Mouse (Mus musculus) mouse embryonic stem cell (cell line): ENCODE measurements around the gene Upf3b.
"Not testable (repeated sequence)": the region's sequence is repeated elsewhere in the genome, so short reads cannot be mapped to it uniquely, and the experiment has no call there.

ENCODE experiments used
- in situ Hi-C, 2 experiments: fragments of 300-500 bp; cut with MboI; formaldehyde crosslinking; loops; 1 replicate in 1 of 2; 3 replicates in 1 of 2; pipeline ENCODE4 v1.14.3; 2019 to 2020; ENCODE audit warnings: low sequenced_read_pairs in 2 of 2, low pct_unique_long_range_greater_than_20kb in 1 of 2, mixed read lengths in 1 of 2; ENCODE audit not compliant: unreplicated experiment in 1 of 2

Gene Upf3b

DNA sequence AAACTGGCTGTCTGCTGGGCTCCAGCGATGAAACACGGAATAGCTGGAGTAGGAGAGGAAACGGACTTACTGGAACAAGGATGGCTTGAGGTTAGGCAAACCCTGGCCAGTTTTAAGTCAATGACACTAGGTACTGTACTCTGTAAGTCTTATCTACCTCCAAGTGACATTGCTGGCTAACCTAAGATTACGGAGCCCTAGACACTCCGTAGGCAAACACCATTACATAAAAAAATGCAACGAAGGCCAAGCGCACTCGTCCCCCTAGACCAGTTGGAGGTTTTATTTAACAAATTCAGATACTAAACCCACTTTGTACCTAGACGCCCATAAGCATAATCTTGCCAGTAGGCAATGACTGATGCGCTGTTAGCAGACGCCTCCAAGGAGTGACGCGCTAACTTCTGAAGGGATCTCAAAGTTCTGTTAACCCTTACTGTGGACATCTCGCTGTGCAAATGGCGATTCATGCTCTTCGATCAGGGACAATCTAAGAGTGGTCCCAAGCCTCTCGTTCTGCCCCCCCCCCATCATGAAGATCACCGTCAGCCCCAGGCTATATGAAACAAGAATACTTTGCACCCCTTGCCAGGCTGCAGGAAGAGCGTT, 25.7 kb downstream of the Upf3b start:
- in situ Hi-C loops, result no loop called here

DNA sequence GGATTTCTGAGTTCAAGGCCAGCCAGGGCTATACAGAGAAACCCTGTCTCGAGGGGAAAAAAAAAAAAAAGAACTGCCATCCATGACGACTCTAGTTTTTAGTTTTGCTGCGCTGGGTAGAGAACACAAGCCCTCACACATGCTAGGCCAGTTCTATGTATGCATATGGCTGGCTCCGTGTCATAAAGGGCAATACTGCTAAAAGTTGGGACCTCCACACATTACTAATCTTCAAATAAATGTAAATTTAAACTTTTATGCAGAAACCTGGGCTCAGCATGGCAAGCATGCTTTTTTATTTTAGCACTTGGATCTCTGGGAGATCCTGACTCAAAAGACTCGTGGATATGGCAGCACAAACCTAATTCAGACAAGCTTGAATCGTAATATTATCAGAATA, 28.9 kb downstream of the Upf3b start:
- in situ Hi-C loops, result no loop called here

DNA sequence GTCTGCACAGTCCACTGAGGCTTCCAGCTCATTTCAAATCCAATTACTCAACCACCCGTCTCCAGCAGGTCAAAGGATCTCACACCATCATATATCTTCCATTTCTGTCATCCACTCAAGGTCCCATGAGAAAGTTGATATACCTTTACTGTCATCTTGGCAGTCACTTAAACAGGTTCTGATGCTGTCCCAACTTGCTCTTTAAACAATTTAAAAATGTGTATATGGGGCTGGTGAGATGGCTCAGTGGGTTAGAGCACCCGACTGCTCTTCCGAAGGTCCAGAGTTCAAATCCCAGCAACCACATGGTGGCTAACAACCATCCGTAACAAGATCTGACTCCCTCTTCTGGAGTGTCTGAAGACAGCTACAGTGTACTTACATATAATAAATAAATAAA, 29.8 kb downstream of the Upf3b start:
- in situ Hi-C loops, result not testable (repeated sequence)

DNA sequence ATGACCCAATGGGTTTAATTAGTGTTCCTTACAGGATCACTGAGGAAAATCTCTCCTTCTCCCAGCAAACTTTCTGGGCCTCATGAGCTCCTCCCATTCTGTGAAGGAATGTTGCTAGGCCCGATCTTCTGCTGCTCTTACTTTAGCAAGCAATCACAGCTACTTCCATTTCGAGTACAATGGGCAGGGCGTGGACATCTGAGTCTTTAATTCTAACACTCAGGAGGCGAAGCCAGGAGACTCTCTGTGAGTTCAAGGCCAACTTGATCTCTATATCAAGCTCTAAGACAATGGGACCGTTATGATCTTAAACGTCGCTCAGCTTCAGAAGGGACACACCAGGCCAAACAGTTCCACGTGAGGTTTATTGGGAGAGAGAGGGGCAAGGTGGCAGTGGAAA, 33.5 kb downstream of the Upf3b start:
- in situ Hi-C loops, result no loop called here

DNA sequence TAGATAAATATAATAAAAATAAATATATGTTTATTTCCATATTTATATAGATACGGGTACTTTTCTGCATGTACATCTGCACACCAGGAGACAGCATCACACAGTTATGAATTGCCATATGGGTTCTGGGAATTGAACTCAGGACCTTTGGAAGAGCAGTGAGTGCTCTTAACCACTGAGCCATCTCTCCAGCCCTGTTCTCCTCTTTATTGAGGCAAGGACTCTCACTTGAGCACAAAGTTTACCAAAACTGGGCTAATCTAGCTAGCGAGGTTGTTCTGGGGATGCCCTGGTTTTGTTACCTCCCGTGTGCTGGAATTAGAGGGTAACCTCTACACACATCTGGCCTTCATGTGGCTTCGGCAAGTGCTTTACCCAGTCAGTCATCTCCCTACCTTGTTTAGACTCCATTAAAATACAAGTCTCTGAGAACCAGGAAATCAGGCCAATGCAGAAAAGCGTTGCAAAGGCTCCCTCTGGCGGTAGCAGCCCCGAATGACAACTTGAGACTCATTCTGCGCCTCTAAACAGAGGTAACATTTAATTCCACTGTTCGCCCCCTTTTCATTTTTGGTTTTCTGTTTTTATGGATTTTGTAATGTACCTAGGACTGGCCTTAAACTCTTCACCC, 35.7 kb downstream of the Upf3b start:
- in situ Hi-C loops, result no loop called here

DNA sequence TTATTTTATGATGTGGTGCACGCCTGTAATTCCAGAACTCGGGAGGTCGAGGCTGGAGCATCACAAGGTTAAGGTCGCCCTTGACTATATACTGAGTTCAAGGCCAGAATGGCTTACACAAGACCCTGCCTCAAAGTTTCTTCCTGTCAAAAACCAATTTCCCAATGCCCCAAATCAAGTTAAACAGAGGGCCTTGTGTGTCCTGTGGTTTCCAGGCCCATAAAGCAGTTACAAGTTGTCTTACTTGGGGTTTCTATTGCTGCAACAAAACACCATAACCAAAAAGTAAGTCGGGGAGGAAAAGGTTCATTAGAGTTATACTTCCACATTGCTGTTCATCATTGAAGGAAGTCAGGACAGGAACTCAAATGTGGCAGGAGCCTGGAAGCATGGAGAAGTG, 41.4 kb downstream of the Upf3b start:
- in situ Hi-C loops, result no loop called here

DNA sequence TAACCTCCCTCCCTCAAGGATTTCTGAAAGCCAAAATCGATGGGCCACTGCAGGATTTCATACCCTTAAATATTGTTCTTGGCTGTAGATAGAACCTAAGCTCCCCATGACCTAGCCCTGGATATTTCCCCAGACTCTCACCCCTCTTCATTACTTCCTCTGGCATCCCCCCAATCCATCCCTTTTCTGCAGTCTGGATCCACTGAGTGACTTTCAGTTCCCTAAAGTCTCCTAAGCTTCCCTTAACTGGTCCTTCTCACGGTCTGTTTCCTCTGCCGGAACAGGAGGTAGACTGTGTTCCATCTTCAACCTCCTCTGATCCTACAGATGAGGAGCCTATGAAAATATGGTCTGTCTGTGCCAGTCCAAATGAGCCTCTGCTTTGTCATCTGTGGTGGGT, 42.8 kb downstream of the Upf3b start:
- in situ Hi-C loops, result no loop called here

DNA sequence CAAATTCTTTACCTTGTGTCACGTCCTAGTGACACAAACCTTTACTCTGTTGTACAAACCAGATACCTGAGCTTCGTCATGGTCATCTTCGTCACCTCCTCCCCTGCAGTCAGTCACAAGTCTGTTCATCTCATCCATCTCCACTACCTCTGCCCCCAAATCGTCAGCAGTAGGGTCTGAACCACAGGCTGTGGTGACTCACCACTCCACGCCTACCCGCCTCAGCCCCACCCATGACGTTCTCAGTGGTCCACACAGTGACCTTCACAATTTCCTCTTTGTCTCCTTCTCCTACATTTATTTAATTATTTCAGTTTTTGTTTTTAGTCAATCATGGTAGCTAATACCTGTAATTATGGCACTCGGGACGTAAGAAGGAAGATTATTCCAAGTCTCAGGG, 46.2 kb downstream of the Upf3b start:
- in situ Hi-C loops, result no loop called here

DNA sequence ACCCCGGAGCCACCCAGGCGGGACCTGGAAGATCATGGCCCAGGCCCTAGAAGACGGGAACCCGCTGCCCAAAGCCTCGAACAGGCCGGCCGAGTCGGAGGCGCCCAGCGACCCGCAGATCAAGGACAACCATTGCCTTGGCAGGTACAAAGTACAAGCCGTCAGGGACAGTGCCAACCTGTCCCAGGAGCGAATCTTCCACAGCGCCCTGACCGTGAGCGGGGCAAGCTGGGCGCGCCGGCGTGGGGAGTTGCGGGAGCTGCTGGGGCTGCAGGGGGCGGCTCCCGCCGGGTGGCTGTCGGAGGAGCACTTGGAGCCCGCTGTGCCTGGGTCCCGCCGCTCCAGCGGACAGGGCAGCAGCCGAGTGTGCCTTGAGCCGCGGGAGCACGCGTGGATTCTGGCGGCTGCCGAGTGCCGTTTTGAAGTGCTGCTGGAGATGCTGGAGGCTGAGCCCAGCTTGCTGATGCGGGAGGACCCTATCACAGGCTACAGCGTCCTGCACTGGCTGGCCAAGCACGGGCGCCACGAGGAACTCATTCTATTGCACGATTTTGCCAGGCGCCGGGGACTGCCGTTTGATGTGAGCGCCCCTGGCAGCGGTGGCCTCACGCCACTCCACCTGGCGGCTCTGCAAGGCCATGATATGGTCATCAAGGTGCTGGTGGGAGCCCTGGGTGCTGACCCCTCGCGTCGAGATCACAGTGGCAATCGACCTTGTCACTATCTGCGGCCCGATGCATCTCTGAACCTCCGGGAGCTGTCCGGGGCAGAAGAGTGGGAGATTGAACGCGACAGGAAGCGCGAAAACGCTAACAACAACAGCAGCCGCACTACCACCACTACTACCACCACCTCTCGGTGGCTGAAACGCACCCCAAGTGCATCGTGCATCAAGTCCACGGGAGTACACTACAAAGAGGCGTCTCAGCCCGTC, 61.0 kb downstream of the Upf3b start:
- in situ Hi-C loops, result no loop called here

DNA sequence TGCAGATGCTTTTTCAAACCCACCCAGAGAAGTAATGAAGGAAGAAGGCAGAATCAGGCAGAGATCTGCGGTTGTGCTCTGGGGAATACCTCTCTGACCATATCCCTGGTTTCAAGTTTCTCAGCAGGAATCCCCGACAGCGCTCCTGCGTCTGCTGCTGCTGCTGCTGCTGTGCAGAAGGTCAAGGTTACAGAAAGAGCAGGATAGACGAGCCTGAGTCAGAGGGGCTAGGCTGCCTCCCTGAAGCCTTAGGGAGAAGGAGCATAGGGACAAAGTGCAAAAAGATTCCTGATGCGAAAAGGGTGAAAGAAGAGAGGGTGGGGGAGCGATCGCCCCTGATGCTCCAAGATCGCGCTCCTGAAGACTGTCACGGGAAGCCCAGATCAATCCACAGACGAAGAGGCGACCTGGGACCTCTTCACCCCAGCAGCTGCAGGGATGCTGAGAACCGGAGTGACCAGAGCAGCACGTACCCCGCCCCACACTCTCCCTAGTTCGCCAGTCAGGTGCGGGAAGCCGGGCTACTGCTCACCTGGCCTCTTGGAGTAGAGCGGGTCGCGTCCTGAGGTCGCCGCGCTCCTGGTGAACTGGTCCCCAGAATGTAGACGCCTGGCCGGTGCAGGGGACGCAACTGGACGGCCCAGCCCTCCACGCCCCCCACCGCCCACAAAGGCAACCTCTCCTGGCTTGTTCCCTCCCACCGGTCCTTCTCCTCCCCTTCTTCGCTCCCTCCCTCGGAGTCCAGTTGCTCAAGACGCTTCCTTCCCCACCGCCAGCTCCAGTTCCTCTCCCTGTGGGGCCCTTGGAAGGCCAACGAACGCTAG, 61.8 kb downstream of the Upf3b start, which contains the start of gene Sowahd:
Gene Sowahd, plus strand, starts transcription at position 780 of the 824 bp plus-strand sequence.
- in situ Hi-C loops, result no loop called here

DNA sequence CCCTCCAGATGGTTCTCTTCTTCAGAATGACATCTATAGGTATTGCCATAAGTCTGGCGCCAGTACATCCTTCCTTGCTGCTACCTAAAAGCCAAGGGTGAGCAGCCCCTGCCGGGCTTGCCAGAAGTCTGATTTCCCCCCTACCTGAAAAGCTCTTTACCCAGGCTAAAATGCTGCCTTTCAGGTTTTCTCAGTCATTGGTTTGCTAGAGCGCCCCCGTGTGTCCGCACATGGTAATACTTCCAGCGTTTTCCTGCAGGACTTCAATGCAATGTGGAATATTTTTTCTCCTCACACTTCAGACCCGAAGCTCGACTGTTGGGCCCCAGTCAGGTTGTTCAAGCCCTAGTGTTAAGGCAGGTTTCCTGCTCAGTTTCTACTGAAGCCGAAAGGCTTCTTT, 67.4 kb downstream of the Upf3b start:
- in situ Hi-C loops, result no loop called here
